Mouse (Mus musculus) brain, embryonic 14.5 days (tissue): ENCODE results near the gene Atg4b.

Experiments used
- CTCF ChIP-seq: fragments of 200-500 bp; IDR thresholded peaks from 2 replicates; pipeline ENCODE4 v1.5.1; 2012; ENCODE audit warnings: inconsistent platforms, mild to moderate bottlenecking, moderate library complexity, borderline replicate concordance; ENCODE audit not compliant: insufficient read depth, insufficient read length; ENCODE audit errors: extremely low read depth
- POLR2A ChIP-seq: fragments of 200-500 bp; IDR thresholded peaks from 2 replicates; pipeline ENCODE4 v1.6.1; 2012; ENCODE audit warnings: mild to moderate bottlenecking, inconsistent platforms, borderline replicate concordance; ENCODE audit not compliant: poor library complexity, insufficient read depth, insufficient read length, severe bottlenecking; ENCODE audit errors: extremely low read depth

GRCm38 (mm10) chr1:93810011-93810410 is 58.7 kb downstream of the Atg4b start:
- TF ChIP-seq CTCF: no peak
- TF ChIP-seq POLR2A: no peak
